Mouse (Mus musculus) stomach, embryonic 15.5 days (tissue): ENCODE measurements around the gene Clca1. TPM values are rescaled to one million over a fixed set of nuclear protein-coding genes. Genes with fewer than 3 reads are reported as not detected.
"Not testable (repeated sequence)": the region's sequence is repeated elsewhere in the genome, so short reads cannot be mapped to it uniquely, and the experiment has no call there.

Experiments
- ATAC-seq: fragments of 200-750 bp; cut with Nextera tagmentation; 2 replicates; pipeline ENCODE4 v1.8.0; 2017; ENCODE audit warnings: low read depth, moderate number of reproducible peaks, moderate TSS enrichment; ENCODE audit not compliant: insufficient read depth, low FRiP score
- H3K27ac ChIP-seq: fragments of 300-500 bp; sonication (generic); 2 replicates; pipeline ENCODE4 v1.5.1; 2015; ENCODE audit warnings: mild to moderate bottlenecking, inconsistent platforms
- H3K27me3 ChIP-seq: fragments of 300-500 bp; sonication (generic); replicated peaks from 2 replicates; pipeline ENCODE4 v1.6.1; 2015; ENCODE audit warnings: inconsistent platforms
- H3K36me3 ChIP-seq: fragments of 300-500 bp; sonication (generic); 2 replicates; pipeline ENCODE4 v1.6.1; 2015; ENCODE audit warnings: inconsistent platforms
- H3K4me1 ChIP-seq: fragments of 300-500 bp; sonication (generic); 2 replicates; pipeline ENCODE4 v1.6.1; 2015; ENCODE audit warnings: inconsistent platforms
- H3K4me2 ChIP-seq: fragments of 300-500 bp; sonication (generic); 2 replicates; pipeline ENCODE4 v1.6.1; 2015; ENCODE audit warnings: mild to moderate bottlenecking, inconsistent platforms
- H3K4me3 ChIP-seq: fragments of 300-500 bp; sonication (generic); replicated peaks from 2 replicates; pipeline ENCODE4 v1.5.1; 2015; ENCODE audit warnings: inconsistent platforms
- H3K9ac ChIP-seq: fragments of 300-500 bp; sonication (generic); 2 replicates; pipeline ENCODE4 v1.6.1; 2015; ENCODE audit warnings: inconsistent platforms
- H3K9me3 ChIP-seq: fragments of 300-500 bp; sonication (generic); 2 replicates; pipeline ENCODE4 v1.6.1; 2016; ENCODE audit warnings: inconsistent platforms
- WGBS: fragments of 180-500 bp; shearing (Covaris S2); methylation state at CpG from one replicate; pipeline ENCODE4 v1.1.7; 2015; 5-methylcytosine and 5-hydroxymethylcytosine counted together
- polyA plus RNA-seq: library from polyadenylated mRNA; unstranded; fragments of >200 nt; fragmentation: Nextera tagmentation; extraction: Ambion mirVana; gene quantifications from 2 replicates; pipeline ENCODE4 v1.2.1, GENCODE M21; 2015

Clca1 gene
- polyA plus RNA-seq = 5.8 and 6.9 TPM in 2 replicates

- no peaks in the 10 kb centered on the region for H3K4me1 ChIP-seq
- no peak within 1 kb of the TSS for H3K27ac ChIP-seq
- no peak within 1 kb of the TSS for H3K4me2 ChIP-seq
- no peak within 1 kb of the TSS for H3K9ac ChIP-seq
- H3K27me3 ChIP-seq = no peaks in the 10 kb centered on the region
- no peaks in the 10 kb centered on the region for H3K36me3 ChIP-seq
- no peak for ATAC-seq
- no peak within 1 kb of the TSS for H3K4me3 ChIP-seq
- no peaks in the 10 kb centered on the region for H3K9me3 ChIP-seq
Measured at GRCm38 (mm10) chr3:145032676-145033075, at the start of gene Clca1. TSS of gene Clca1 (minus strand) at chr3:145032776.

- Histone ChIP-seq H3K9ac (no peak overlapping the region), H3K9me3 (no peaks in the 10 kb centered on the region), H3K4me1 (no peaks in the 10 kb centered on the region), H3K27me3 (no peaks in the 10 kb centered on the region), H3K4me2 (no peak overlapping the region), H3K27ac (no peak overlapping the region), H3K36me3 (no peaks in the 10 kb centered on the region), H3K4me3 (no peak overlapping the region)
- ATAC-seq = no peak
- 76% methylated on average over 8 of the region's 8 CpGs for WGBS
Measured at GRCm38 (mm10) chr3:145080904-145081303, 48.3 kb upstream of the Clca1 start.

GRCm38 (mm10) chr3:145078405-145078804 lies 45.8 kb upstream of the Clca1 start:
- H3K27ac ChIP-seq = no peak overlapping the region
- H3K9me3 ChIP-seq = no peaks in the 10 kb centered on the region
- H3K27me3 ChIP-seq = no peaks in the 10 kb centered on the region
- no peak for ATAC-seq
- H3K4me1 ChIP-seq = no peaks in the 10 kb centered on the region
- WGBS = 36% methylated on average over 6 of the region's 6 CpGs
- no peak overlapping the region for H3K4me2 ChIP-seq
- H3K4me3 ChIP-seq = no peak overlapping the region
- H3K9ac ChIP-seq = no peak overlapping the region
- H3K36me3 ChIP-seq = no peaks in the 10 kb centered on the region

- Histone ChIP-seq H3K27ac (no peak overlapping the region), H3K4me3 (no peak overlapping the region), H3K36me3 (no peaks in the 10 kb centered on the region), H3K27me3 (no peaks in the 10 kb centered on the region), H3K9me3 (no peaks in the 10 kb centered on the region), H3K4me2 (no peak overlapping the region), H3K4me1 (no peaks in the 10 kb centered on the region), H3K9ac (no peak overlapping the region)
- no peak for ATAC-seq
- WGBS = 90% methylated on average over 3 of the region's 3 CpGs
Measured at GRCm38 (mm10) chr3:145072339-145072738, 39.8 kb upstream of the Clca1 start.

GRCm38 (mm10) chr3:145068964-145069363 lies 36.4 kb upstream of the Clca1 start:
- Histone ChIP-seq H3K36me3 (no peaks in the 10 kb centered on the region), H3K4me2 (no peak overlapping the region), H3K9ac (no peak overlapping the region), H3K27me3 (no peaks in the 10 kb centered on the region), H3K4me1 (no peaks in the 10 kb centered on the region), H3K4me3 (no peak overlapping the region), H3K9me3 (no peaks in the 10 kb centered on the region), H3K27ac (no peak overlapping the region)
- WGBS = 80% methylated on average over 4 of the region's 4 CpGs
- ATAC-seq = no peak

- not testable (repeated sequence) for H3K9me3 ChIP-seq, H3K27me3 ChIP-seq, H3K4me3 ChIP-seq, ATAC-seq, H3K4me2 ChIP-seq, H3K4me1 ChIP-seq, H3K9ac ChIP-seq, H3K36me3 ChIP-seq, H3K27ac ChIP-seq
- WGBS = 89% methylated on average over 3 of the region's 3 CpGs
Measured at GRCm38 (mm10) chr3:145055138-145055537, 22.6 kb upstream of the Clca1 start.

- H3K27ac ChIP-seq = no peak overlapping the region
- no peaks in the 10 kb centered on the region for H3K9me3 ChIP-seq
- ATAC-seq = no peak
- H3K9ac ChIP-seq = no peak overlapping the region
- no peak overlapping the region for H3K4me3 ChIP-seq
- H3K4me2 ChIP-seq = no peak overlapping the region
- no peaks in the 10 kb centered on the region for H3K4me1 ChIP-seq
- 37% methylated on average over 3 of the region's 3 CpGs for WGBS
- H3K36me3 ChIP-seq = no peaks in the 10 kb centered on the region
- no peaks in the 10 kb centered on the region for H3K27me3 ChIP-seq
Measured at GRCm38 (mm10) chr3:145049820-145050219, 17.2 kb upstream of the Clca1 start.

- no peaks in the 10 kb centered on the region for H3K9me3 ChIP-seq
- ATAC-seq = no peak
Measured at GRCm38 (mm10) chr3:145038813-145039212, 6.2 kb upstream of the Clca1 start.

GRCm38 (mm10) chr3:145028036-145028435 lies 4.5 kb downstream of the Clca1 start:
- no peak overlapping the region for H3K9ac ChIP-seq
- no peak for ATAC-seq
- no peaks in the 10 kb centered on the region for H3K27me3 ChIP-seq
- H3K4me2 ChIP-seq = no peak overlapping the region
- H3K4me1 ChIP-seq = no peaks in the 10 kb centered on the region
- no peaks in the 10 kb centered on the region for H3K36me3 ChIP-seq
- no peaks in the 10 kb centered on the region for H3K9me3 ChIP-seq
- WGBS = 56% methylated on average over 3 of the region's 3 CpGs
- no peak overlapping the region for H3K4me3 ChIP-seq
- H3K27ac ChIP-seq = no peak overlapping the region

More at GRCm38 (mm10) chr3:145038813-145039212, 6.2 kb upstream of the Clca1 start:
- no peak overlapping the region for H3K9ac ChIP-seq
- H3K4me3 ChIP-seq = no peak overlapping the region
- no peaks in the 10 kb centered on the region for H3K36me3 ChIP-seq
- no peaks in the 10 kb centered on the region for H3K27me3 ChIP-seq
- WGBS = 63% methylated on average over 3 of the region's 3 CpGs
- H3K27ac ChIP-seq = no peak overlapping the region
- H3K4me2 ChIP-seq = no peak overlapping the region
- H3K4me1 ChIP-seq = no peaks in the 10 kb centered on the region

- WGBS = 33% methylated on average over 3 of the region's 3 CpGs
- Histone ChIP-seq H3K4me2 (no peak overlapping the region), H3K27me3 (no peaks in the 10 kb centered on the region), H3K9me3 (no peaks in the 10 kb centered on the region), H3K4me3 (no peak overlapping the region), H3K36me3 (no peaks in the 10 kb centered on the region), H3K27ac (no peak overlapping the region), H3K9ac (no peak overlapping the region), H3K4me1 (no peaks in the 10 kb centered on the region)
- ATAC-seq = no peak
Measured at GRCm38 (mm10) chr3:145026750-145027149, 5.8 kb downstream of the Clca1 start.

- WGBS = 73% methylated on average over 3 of the region's 3 CpGs
- no peak for ATAC-seq
Measured at GRCm38 (mm10) chr3:145017807-145018206, 14.8 kb downstream of the Clca1 start.

GRCm38 (mm10) chr3:145004422-145004821 lies 28.2 kb downstream of the Clca1 start:
- no peaks in the 10 kb centered on the region for H3K27me3 ChIP-seq
- WGBS = 33% methylated on average over 5 of the region's 5 CpGs
- no peak overlapping the region for H3K9ac ChIP-seq
- H3K9me3 ChIP-seq = no peaks in the 10 kb centered on the region
- H3K4me1 ChIP-seq = no peaks in the 10 kb centered on the region
- no peak overlapping the region for H3K4me2 ChIP-seq
- ATAC-seq = no peak
- no peaks in the 10 kb centered on the region for H3K36me3 ChIP-seq
- H3K27ac ChIP-seq = no peak overlapping the region
- no peak overlapping the region for H3K4me3 ChIP-seq

More at GRCm38 (mm10) chr3:145017807-145018206, 14.8 kb downstream of the Clca1 start:
- no peaks in the 10 kb centered on the region for H3K27me3 ChIP-seq
- H3K4me1 ChIP-seq = no peaks in the 10 kb centered on the region
- no peak overlapping the region for H3K4me2 ChIP-seq
- no peak overlapping the region for H3K27ac ChIP-seq
- H3K36me3 ChIP-seq = no peaks in the 10 kb centered on the region
- H3K9me3 ChIP-seq = no peaks in the 10 kb centered on the region
- H3K4me3 ChIP-seq = no peak overlapping the region
- H3K9ac ChIP-seq = no peak overlapping the region

GRCm38 (mm10) chr3:145000912-145001311 lies 31.7 kb downstream of the Clca1 start:
- no peaks in the 10 kb centered on the region for H3K36me3 ChIP-seq
- H3K4me1 ChIP-seq = no peaks in the 10 kb centered on the region
- WGBS = 43% methylated on average over 1 of the region's 1 CpGs
- no peak overlapping the region for H3K4me2 ChIP-seq
- no peak for ATAC-seq
- H3K27ac ChIP-seq = no peak overlapping the region
- H3K9ac ChIP-seq = no peak overlapping the region
- no peaks in the 10 kb centered on the region for H3K9me3 ChIP-seq
- H3K27me3 ChIP-seq = no peaks in the 10 kb centered on the region
- H3K4me3 ChIP-seq = no peak overlapping the region
